Mouse (Mus musculus) cortical plate, adult 2 months (tissue): ENCODE results near the gene Olfr91.

Source experiments
- CTCF ChIP-seq: fragments of 200-500 bp; IDR thresholded peaks from 2 replicates; pipeline ENCODE4 v1.5.1; 2011; ENCODE audit warnings: mild to moderate bottlenecking, control low read depth, low read length; ENCODE audit not compliant: insufficient read depth; ENCODE audit errors: extremely low read depth
- POLR2A ChIP-seq: fragments of 200-500 bp; IDR thresholded peaks from 2 replicates; pipeline ENCODE4 v1.6.1; 2011; ENCODE audit warnings: mild to moderate bottlenecking, low read length, control low read depth; ENCODE audit not compliant: insufficient read depth; ENCODE audit errors: extremely low read depth

DNA sequence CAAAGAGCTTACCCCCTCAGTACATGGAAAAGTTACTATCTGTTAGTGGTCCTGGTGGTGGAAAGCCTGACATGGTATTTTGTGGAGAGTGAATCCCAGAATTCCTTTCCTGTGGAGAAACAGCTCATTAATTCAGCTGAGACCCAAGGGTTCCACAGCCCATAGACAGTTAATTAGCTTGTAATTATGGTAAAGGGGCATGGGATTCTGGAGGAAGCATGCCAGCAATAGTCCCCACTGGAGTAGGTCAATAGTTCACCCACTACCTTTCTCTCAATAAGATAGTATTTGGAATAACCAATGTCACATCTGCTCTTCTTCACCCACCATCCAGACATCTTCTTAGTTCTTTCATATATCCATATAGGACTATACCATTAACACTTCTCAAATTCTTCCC, 9.7 kb downstream of the Olfr91 start, which contains the start of gene Olfr90:
- no peak for TF ChIP-seq CTCF
- no peak for TF ChIP-seq POLR2A
